Comparison of ENCODE assay signal across 8 mouse cellular contexts in the genomic region with DNA sequence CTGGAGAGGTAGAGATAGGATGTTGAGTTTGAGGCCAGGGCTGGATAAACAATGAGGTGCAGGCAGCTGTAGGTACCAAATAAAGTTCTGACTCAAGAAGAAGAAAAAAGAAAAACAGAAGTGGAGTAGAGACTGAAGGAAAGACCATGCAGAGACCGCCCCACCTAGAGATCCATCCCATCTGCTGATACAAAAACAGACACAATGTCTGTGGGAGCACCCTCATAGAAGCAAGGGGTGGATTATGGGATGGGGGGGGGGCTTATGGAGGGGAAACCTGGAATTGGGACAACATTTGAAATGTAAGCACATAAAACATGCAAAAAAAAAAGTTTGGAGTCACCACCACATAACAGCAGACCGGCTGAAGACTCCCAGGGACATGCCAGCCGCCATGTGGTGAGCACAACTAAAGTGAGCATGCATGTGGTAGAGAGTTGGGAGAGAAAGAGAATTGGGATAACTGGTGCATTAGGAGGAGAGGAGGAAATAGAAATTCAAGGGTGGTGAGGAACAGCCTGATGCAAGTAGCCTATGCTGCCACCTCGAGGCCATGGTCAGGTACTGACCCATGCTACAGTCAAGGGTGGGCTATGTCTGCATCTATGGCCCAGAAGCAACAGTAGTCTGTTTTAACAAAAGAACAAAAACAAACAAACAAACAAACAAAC.
DNase-seq lines count a peak whose midpoint lies in the region; ATAC-seq lines count a peak whose summit lies in the region.

No protein-coding gene starts in this region.

- 36% methylated on average over 4 of the region's 4 CpGs for WGBS in kidney, embryonic 16.5 days
- WGBS in limb, embryonic 13.5 days = 38% methylated on average over 4 of the region's 4 CpGs
- 44% methylated on average over 4 of the region's 4 CpGs for WGBS in neural tube, embryonic 13.5 days

- H3K36me3 ChIP-seq in kidney, embryonic 16.5 days (ENCODE audit: insufficient read depth, low read length) = no peaks in the 10 kb centered on the region
- H3K36me3 ChIP-seq in limb, embryonic 13.5 days = no peaks in the 10 kb centered on the region
- no peaks in the 10 kb centered on the region for H3K36me3 ChIP-seq in neural tube, embryonic 13.5 days

- H3K4me2 ChIP-seq in kidney, embryonic 16.5 days (replicated peaks; ENCODE audit: low read depth, low read length) = no peak overlapping the region
- H3K4me2 ChIP-seq in limb, embryonic 13.5 days (replicated peaks) = no peak overlapping the region
- H3K4me2 ChIP-seq in neural tube, embryonic 13.5 days = no peak overlapping the region

- no peak overlapping the region for H3K9ac ChIP-seq in kidney, embryonic 16.5 days (replicated peaks; ENCODE audit: low read length)
- H3K9ac ChIP-seq in limb, embryonic 13.5 days = no peak overlapping the region
- no peak overlapping the region for H3K9ac ChIP-seq in neural tube, embryonic 13.5 days

- H3K4me1 ChIP-seq in kidney, embryonic 16.5 days (ENCODE audit: insufficient read depth, low read length) = no peaks in the 10 kb centered on the region
- no peaks in the 10 kb centered on the region for H3K4me1 ChIP-seq in limb, embryonic 13.5 days
- H3K4me1 ChIP-seq in neural tube, embryonic 13.5 days (replicated peaks) = no peaks in the 10 kb centered on the region

- no peaks in the 10 kb centered on the region for H3K9me3 ChIP-seq in kidney, embryonic 16.5 days (ENCODE audit: low read length)
- H3K9me3 ChIP-seq in limb, embryonic 13.5 days = no peaks in the 10 kb centered on the region
- no peaks in the 10 kb centered on the region for H3K9me3 ChIP-seq in neural tube, embryonic 13.5 days

- peak; percentile 82; the same call in 1 of the 2 replicates for ATAC-seq in kidney, embryonic 16.5 days (ENCODE audit: low FRiP score, low TSS enrichment)
- peak; percentile 90 for ATAC-seq in limb, embryonic 13.5 days (ENCODE audit: low FRiP score, low read depth)
- ATAC-seq in neural tube, embryonic 13.5 days (ENCODE audit: low read depth) = peak; percentile 91

- H3K27ac ChIP-seq in kidney, embryonic 16.5 days (ENCODE audit: low read length) = no peak overlapping the region
- H3K27ac ChIP-seq in limb, embryonic 13.5 days = no peak overlapping the region
- H3K27ac ChIP-seq in neural tube, embryonic 13.5 days (replicated peaks) = no peak overlapping the region

- DNase-seq in 3T3-L1 (ENCODE audit: low read depth, low spot score) = peak; percentile 76
- peak; percentile 37 to 71 for DNase-seq in adrenal gland, adult (ENCODE audit: inconsistent age in 2 of 2, low spot score in 1 of 2)
- DNase-seq in embryo, embryonic 10.5 days (ENCODE audit: low spot score) = peak; percentile 84
- peak; percentile 8 for DNase-seq in gastrocnemius, postnatal 25 days
- DNase-seq in urinary bladder, postnatal 4 days (ENCODE audit: low spot score in 2 of 2) = peak; percentile 44 to 67

- no peaks in the 10 kb centered on the region for H3K27me3 ChIP-seq in kidney, embryonic 16.5 days (ENCODE audit: insufficient read depth, low read length)
- H3K27me3 ChIP-seq in limb, embryonic 13.5 days = no peaks in the 10 kb centered on the region
- H3K27me3 ChIP-seq in neural tube, embryonic 13.5 days = no peaks in the 10 kb centered on the region

- H3K4me3 ChIP-seq in kidney, embryonic 16.5 days (ENCODE audit: low read length) = no peak overlapping the region
- H3K4me3 ChIP-seq in limb, embryonic 13.5 days = no peak overlapping the region
- H3K4me3 ChIP-seq in neural tube, embryonic 13.5 days = no peak overlapping the region

Comparison
In these comparisons a context has a peak if more than half of its experiments do, and no peak if none do; other contexts are left out.
1. DNase-seq: peak in every context shown above with its lines; median percentile 84 in embryo, embryonic 10.5 days; 76 in 3T3-L1; 56 in urinary bladder, postnatal 4 days; 54 in adrenal gland, adult; 8 in gastrocnemius, postnatal 25 days.